Mouse (Mus musculus) heart, postnatal 4 days (tissue): ENCODE measurements around the gene Aqp11. TPM values are rescaled to one million over a fixed set of nuclear protein-coding genes. Genes with fewer than 3 reads are reported as not detected.

Source experiments
- DNase-seq: peaks from one replicate; pipeline ENCODE4 v3.0.0; 2021
- total RNA-seq, 2 experiments: library from RNA; stranded (reverse); gene quantifications; 2 replicates each; pipeline ENCODE4 v1.2.3; 2021

Aqp11 gene
- total RNA-seq, 2 experiments from 2014 or later = 1.1 to 1.9 TPM

DNA sequence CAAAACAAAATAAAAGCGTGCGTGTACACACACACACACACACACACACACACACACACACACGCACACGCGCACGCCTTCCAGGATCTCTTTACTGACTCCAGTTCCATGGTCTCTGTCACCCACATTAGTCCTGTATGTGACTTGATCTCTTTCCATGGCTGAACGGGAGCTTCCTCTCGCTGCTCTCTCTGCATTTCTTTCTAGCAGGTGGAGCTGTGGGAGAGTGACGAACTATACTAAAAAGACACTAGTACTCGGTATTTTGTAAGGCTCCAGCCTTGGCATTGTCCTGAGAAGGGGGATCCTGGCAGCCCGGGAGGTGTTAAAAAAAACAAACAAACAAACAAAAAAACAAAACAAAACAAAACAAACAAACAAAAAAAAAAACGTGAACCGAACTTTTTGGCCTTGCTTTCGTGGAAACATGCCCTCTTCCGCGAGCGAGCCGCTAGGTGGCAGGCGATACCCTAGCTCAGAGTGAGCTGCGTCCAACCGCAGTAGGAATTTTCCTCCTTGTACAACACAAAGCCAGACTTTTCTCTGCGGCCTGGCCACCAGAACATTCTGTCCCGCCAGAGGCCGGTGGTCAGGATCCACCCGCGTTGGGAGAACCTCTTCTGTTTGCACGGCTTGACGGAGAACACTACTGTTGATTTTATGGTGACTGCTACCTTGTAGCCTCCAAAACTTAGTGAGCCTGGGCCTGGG is 9.9 kb upstream of the Aqp11 start:
- peak; percentile 89 for DNase-seq

DNA sequence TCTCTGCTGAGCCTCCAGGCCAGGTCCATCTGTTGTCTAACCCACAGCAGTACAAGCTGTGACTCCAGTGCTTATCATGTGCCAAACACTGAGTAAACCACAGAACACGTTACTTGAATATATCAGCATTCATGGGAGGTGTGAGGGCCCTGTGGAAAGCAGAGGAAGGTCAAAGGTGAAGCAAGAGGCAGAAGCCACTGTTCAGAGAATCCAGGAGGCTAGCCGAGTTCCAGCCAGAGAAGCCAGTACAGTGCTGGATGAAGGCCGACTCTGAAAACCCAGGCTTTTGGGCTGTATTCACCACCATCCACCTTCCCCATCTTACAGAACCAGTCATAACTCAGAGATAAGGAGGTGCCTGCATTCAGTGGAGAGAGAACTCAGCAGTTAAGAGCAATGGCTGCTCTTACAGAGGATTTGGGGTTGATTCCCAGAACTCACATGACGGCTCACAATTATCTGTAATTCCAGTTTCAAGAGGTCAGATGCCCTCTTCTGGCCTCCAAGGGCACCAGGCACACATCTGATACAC is 9.2 kb upstream of the Aqp11 start:
- DNase-seq = no peak

DNA sequence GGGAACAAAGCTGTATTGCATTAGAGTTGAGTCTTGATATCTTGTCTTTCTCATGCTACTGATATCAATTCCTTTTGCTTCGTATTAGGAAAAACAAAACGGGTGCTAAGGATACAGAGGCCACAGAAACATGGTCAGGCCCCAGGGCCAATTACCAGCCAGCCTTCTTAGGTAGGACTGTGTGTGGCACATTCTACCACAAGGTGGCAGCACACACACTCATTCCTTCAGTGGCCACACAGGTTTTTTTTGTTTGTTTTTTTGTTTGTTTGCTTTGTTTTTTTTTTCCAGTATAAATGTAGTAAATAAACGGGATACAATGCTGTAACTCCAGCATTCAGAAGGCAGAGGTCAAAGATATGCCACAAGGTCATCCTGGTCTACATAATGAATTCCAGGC is 7.2 kb upstream of the Aqp11 start:
- peak; percentile 72 for DNase-seq

DNA sequence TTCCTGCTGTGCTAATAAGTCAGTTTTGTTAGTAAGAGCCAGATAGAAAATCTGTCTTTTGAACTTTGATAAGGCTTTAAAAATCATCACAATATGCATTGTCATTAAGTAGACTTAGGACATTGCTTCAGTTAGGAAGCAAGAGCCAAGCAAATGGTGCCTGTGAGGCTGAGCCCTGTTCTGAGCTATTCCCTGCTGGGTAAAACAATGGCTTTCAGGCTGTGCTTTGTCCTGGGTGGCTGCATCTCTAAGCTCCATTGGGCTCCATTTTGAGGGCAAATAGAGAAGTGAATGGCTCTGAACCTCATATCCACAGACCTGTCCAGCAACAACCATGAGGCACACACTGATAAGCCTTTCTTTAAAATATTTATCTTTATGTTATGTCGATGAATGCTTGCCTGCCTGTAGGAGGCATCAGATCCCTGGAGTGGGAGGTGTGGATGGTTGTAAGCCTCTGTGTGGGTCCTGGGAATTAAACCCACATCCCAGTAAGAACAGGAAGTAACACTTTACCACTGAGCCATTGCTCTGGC is 3.7 kb upstream of the Aqp11 start:
- no peak for DNase-seq

DNA sequence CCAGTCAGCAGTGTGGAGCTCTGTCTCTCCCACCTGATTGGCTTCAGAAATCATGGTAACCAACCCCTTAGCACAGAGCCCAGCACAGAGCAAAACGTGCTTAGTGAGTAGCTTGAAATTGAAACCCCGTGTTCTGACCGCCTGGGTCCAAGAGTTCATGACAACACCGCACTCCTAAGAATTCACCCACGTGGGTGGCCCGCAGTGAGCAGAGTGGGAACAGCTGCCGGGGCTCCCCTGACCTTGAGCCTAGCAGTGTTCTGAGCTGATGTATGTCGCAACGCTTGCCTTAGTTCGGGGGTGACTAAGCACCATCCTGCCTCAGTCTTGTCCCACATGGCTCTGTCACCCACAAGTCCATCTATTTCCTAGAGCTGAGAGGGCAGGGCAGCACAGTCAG is 2.9 kb upstream of the Aqp11 start:
- no peak for DNase-seq

DNA sequence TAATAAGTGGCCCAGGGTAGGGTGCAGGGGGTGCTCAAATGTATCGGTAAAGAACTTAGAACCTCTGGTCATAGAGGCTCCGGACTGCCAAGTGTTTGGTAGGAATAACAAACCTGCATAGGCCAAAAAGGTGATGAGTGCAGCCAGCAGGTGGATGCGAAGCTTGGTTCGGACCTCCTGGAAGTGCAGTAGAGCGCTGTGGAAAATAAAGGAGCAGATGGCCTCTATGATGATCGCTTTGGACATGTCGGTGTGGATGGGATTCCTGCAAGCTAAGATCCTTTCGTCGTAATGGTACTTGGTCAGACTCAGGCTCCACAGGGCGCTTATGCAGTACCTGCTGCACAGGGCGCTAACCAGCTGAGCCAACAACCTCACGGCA is 842 bp downstream of the Aqp11 start:
- DNase-seq = no peak

DNA sequence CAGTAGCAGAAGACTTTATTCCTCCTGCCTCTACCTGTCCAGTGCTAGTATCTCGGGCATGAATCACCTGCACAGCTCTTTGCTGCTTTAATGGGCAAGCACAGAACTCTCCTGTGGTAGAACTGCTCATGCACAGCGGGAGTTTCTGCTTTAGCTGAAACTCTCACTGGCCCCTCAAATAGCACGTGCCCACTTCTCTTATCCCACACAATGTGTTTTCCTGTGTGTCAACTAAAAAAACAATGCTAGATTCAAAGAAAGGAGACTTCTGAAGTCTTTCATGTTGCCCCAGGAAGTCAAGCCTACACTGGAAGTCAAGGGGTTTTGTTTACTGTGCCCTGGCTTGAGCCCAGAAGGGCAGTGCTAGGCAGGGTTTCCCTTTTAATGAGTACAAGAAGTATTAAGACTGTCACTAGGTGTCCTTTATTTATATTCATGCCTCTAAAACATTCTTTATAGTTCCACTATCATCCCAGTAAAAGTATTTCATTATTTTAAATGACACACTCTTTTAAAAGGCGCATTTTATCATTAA is 2.1 kb downstream of the Aqp11 start:
- DNase-seq = no peak

DNA sequence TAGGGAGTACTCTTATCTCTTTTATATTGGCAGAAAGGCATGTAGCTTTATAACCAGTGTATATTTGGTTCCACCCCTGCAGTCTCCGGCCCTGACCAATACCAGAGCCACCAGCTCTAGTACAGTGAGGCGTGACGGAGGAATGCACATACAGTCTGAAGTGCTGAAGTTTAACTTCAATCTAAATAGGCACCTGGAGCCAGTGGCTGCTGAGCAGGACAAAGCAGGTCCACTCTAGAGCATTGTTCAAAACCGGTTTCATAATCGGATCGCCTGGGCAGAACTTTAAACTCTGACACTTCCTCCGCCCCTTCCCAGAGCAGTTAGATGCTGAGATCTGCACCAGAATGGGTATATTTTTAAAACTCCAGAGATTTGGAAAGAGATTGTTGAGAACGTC is 3.1 kb downstream of the Aqp11 start:
- DNase-seq = no peak

DNA sequence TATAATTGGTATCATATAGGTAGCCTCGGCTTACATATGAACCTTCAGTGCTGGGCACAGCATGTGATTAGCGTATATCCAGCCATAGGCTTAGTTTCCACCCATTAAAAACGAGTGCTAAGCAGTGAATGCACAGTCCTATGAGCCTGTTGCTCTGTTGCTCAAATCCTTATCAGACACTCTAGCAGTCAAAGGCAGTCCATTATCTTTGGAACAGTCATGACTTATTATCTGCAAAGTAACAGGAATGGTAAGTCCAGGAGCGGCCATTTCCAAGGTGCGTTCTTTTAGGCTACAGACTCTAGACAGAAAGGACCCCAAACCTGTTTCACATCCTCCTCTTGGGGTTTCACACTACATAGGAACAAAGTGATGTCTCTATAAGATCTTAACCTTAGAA is 4.5 kb downstream of the Aqp11 start:
- DNase-seq = no peak

DNA sequence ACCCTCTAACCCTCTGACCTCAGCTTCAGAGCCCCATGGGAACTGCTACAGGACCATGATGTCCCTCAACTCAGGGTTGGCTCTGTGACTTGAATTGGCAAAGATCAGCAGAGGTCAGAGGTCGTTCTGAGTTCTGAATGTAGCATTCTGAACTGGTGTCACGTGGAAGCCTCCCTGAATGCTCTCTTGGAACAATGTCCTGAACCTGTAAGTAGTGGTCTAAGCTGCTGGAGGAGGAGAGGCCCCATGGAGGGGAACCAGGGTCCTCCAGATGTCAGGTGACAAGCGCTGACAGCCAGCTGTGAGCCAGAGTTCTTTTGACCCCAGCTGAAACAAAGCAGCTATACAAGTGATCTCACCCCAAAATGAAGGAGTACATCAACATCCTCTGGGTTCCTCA is 7.7 kb downstream of the Aqp11 start:
- DNase-seq = no peak

DNA sequence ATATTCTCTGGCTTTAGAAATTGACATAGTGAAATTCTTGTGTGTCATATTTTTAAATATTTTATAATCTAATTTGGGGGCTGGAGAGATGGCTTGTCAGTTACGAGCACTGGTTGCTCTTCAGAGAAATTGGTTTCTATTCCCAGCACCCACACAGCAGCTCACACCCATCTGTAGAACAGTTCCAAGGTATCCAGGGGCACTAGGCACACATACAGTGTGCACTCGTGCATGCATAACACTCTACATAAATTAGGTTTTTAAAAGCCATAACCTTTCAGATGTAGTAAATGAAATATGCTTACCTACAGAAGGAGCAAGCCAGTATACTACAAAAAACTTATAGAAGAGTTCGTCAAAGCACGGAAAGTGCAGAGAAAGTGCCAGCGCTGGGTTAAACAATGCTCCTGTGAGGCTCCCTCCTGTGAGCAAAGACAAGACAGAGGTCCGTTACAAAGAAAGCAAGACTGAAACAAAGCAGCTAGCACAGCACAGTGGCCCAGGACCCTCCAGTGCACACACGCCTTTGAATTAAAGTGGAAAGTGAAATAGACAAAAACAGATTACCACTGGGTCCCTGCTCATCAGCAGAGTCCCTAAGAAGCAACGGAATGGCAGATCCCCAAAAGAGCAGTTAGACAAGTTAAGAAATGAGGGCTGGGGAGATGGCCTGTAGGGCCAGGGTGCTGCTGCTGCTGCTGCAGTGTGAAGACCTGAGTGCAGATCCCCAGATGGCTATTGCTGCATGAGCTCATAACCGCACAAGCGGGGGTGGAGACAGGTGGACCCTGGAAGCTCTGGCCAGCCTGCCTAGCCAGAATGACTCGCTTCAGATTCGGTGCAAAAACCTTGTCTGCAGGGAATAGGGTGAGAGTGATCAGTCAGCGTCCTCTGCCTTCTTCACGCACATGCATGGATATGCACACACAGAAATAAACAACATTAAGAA is 9.1 kb downstream of the Aqp11 start:
- DNase-seq = no peak

DNA sequence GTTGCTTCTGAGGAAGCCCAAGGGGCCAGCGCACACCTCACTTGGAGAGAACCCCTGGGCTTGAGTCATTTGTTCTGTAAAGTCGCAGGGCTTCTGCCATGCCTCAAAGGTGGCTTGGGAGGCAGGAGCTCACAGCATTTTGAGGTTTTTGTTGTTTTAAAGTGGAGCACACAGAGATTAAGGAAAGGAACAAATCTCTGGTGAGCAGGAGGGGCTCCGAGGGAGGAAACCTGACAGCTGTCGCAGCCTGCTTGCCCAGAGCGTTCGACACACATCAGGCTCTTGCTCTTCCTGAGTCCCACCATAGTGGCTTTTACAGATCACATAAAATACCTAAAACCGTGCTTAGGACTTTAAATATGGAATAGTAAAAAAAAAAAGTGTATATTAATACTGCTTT is 11.3 kb downstream of the Aqp11 start:
- DNase-seq = no peak

DNA sequence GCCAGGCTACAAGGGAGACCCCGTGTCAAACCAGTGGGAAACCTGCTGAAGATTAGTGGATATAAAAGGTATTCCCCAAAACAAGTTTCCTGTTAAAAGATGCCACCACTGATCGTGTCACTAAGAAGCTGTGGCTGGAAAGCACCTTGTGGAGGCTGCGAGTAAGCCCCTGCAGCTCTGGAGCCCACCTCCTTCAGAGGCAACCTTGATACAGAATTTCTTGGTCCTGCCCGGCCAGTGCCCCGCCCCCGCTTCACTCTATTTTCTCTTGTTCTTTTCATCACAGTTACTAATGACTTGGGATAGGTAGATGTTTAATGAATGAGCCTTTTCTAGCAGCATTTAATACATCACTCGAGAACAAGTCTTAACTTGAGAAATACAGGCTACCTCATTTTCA is 12.0 kb downstream of the Aqp11 start:
- no peak for DNase-seq

DNA sequence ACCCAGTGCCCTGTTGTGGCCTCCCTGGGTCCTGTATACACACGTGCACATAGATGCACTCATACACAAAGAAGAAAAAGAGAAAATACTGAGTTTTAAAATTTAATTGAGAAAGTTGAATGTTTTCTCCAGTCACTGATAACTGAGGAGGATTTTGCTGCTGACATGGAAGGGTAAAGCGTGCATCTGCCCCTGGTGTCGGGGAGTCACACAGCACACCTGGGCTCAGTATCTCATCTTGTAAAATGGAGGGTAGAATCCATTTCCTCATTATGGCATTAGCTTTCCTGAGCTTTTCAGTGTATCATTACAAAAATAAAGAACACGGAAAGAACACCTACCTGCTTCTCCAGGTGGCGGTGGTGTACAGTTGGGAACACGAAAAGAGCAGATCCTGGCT is 12.7 kb downstream of the Aqp11 start:
- no peak for DNase-seq

DNA sequence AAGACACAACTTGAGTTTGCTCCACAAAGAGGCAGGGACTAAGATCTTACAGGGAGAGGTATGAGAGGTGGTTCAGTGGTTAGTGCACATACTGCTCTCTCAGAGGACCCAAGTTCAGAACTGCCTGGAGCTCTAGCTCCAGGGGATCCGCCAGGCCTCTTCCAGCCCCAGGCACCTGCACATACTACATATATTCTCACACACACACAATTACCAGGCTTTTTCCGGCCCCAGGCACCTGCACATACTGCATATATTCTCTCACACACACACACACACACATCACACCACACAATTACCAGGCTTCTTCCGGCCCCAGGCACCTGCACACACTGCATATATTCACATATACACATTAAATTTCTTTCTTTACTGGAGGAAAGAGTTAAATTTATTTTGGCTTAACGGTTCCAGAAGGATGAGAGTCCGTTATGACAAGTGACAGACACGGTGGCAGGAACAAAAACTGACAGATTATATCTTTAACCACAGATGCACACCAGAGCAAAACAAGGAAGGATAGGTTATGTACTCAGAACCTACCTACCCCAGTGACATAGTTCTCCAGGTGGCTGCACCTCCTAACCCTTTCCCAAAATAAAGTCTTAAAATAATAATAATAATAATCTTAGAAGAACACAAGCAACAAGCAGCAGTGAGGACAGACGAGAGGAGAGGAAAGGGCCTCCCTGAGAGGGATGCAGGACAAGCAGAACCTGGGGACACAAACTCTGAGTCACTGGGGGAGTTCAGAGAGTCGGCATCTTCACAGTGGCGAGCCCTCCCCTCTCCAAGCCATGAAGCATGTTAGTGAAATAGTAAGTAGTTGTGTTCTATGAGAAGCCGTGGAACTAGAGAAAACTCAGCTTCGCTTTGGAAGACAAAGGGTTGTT is 14.2 kb downstream of the Aqp11 start:
- no peak for DNase-seq

DNA sequence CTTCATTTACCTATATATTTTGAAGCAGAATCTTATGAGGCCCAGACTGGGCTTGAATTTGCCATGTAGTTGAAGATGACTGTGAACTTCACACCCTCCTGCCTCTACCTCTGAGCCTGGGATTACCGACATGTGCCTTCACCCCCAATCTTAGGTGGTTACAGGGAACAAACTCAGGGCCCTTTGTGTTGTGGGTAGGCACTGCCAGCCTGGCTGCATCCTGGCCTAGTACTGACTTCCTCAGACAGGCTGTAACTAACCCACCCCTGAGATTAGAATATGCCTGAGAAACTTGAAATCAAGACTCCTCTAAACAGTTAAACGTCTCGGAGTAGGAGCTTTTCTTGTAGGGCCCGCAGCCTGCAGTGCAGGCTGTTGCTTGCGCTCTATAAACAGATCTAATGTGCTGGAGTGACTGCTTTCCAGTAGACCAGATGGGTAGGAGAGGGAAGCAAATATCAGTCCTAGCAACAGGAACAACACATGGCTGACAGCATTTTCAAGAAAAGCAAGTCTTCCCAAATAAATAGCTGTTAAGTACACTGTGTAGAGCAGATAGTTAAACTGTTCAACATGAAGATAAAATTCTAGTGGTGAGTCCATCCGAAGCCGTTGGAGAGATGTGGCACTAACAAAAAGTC is 15.7 kb downstream of the Aqp11 start:
- DNase-seq = no peak

DNA sequence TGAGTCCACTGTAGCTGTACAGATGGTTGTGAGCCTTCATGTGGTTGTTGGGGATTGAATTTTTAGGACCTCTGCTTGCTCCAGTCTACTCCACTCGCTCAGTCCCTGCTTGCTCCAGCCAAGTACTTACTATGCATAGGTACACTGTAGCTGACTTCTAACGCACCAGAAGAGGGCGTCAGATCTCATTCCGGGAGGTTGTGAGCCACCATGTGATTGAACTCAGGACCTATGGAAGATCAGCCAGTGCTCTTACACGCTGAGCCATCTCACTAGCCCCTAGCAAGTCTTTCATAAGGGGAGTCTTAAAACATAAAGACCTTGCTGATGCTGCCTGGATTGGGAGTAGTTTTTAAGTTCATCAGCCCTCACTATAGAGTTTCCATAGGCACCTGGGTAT is 18.0 kb downstream of the Aqp11 start:
- no peak for DNase-seq

DNA sequence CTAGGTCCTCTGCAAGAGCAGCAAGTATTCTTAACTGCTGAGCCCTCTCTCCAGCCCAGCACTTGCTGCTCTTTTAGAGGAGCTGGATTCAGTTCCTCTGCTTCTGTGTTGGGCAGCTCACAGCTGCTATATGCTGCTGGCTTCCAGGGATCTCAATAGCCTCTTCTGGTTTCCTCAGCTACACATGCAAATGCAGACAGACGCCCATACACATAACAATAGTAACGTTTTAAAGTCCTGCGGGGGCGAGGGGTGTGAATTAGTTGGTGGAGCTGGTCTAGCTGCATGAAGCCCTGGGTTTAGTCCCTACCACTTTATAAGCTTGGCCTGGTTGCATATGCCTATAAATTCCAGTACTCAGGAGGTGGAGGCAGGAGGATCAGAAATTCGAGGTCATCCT is 19.0 kb downstream of the Aqp11 start:
- DNase-seq = no peak

DNA sequence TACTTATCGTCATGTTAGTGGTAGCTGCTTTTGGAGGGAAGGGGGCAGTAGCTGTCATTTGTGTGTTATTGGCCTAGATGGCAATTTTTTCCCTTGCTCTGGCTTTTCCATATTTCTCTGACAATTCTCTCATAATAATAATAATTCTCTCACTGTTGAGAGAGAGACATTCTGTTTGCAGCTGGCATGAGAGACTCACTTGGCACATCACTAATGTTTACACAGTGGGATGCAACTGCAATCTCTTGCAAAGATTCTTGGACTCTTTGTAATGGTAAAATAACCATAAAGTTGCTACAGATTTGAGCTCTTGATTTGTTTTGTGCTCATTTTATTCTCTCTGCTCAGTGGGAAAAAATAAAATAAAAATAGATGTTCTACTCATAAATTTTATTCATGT is 20.8 kb downstream of the Aqp11 start:
- no peak for DNase-seq

DNA sequence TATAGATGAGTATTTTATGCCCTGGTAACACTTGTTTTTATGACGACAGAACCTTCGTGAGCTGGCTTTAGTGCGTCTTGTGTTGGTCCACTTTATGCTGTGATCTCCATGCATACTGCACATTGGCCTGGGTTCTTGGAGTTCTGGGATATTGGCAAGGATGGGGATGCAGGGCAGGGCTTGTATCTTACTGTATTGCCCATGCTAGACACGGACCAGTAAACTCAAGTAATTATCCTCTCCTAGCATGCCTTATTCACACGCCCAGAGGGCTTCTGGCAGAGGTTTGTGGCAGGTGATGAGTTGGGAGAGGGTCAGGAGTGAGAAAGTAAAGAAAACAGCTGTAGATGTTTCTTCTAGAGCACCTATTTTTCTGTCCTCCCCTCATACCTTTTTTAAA is 23.4 kb downstream of the Aqp11 start:
- DNase-seq = no peak

DNA sequence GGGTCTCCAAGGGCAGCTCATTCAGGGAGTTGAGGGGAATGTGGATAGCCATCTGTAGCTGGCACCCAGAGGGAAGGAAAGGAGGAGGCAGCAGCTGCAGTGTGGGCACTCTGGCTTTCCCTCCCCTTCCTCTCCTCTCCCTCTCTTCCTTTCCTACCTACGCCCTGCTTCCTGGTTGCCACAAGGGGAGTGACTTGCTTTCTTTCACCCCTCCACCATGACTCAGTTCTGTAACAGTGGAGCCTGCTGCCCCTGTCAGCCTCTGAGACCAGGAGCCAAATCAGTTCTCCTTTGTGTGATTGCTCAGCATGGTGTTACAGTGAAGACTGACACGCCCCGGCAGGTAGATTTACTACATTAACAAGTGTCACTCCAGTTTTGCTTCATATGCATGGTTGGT is 28.9 kb downstream of the Aqp11 start:
- DNase-seq = no peak

DNA sequence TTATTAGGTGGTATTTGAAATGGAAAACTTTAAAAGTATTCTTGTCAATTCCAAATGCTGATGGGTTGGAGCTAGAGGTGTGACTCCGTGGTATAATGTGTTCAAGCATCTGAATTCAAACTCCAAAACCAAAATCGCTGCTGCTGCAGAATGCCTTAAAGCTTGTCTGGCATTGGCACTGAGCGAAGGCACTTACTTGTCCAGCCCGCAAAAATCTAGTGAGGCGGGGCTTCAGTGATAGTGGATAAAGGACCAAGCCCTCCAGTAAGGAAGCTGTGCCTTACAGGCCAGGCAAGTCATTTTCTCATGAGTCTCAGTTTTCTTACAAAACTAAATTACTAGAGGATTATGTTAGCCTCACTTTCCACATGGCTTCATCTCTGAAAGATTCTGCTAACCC is 30.3 kb downstream of the Aqp11 start:
- no peak for DNase-seq
